ENCODE assay signal across 8 mouse cellular contexts in genomic region chr2:157279416-157279800, GRCm38 (mm10). TPM values are rescaled to one million over a fixed set of nuclear protein-coding genes. Genes with fewer than 3 reads are reported as not detected.
A peak's percentile ranks its signal among the peaks of the same experiment; 100 is the strongest.
DNase-seq lines count a peak whose midpoint lies in the region; ATAC-seq lines count a peak whose summit lies in the region.

Gene Mroh8 (minus strand): TSS chr2:157279549.

- intact Hi-C loops in left cerebral cortex, postnatal 14 days (cut with DNase I) = loop anchor here (2.0 kb wide), 1 partner anchor 75 kb away; the partner anchor contains the start of gene Rbl1

- H3K36me3 ChIP-seq in heart, embryonic 12.5 days = peaks cover 24% of the 10 kb centered on the region
- peaks cover 22% of the 10 kb centered on the region for H3K36me3 ChIP-seq in forebrain, embryonic 13.5 days (ENCODE audit: poor library complexity, severe bottlenecking)
- H3K36me3 ChIP-seq in neural tube, embryonic 14.5 days (ENCODE audit: control insufficient read depth, insufficient read depth, low read length) = peaks cover 5% of the 10 kb centered on the region; the same call in 1 of the 2 replicates

- H3K9me3 ChIP-seq in heart, embryonic 12.5 days (replicated peaks) = no peaks in the 10 kb centered on the region
- H3K9me3 ChIP-seq in forebrain, embryonic 13.5 days (replicated peaks) = no peaks in the 10 kb centered on the region
- H3K9me3 ChIP-seq in neural tube, embryonic 14.5 days (ENCODE audit: control insufficient read depth, low read length) = no peaks in the 10 kb centered on the region

- peak within 1 kb of the TSS; percentile 96 for H3K9ac ChIP-seq in heart, embryonic 12.5 days
- peak within 1 kb of the TSS; percentile 89 for H3K9ac ChIP-seq in forebrain, embryonic 13.5 days
- H3K9ac ChIP-seq in neural tube, embryonic 14.5 days (replicated peaks; ENCODE audit: low read depth, low read length) = peak within 1 kb of the TSS; percentile 90

- ATAC-seq in heart, embryonic 12.5 days (ENCODE audit: insufficient number of reproducible peaks, low FRiP score) = peak; percentile 73
- ATAC-seq in forebrain, embryonic 13.5 days = peak; percentile 77
- ATAC-seq in neural tube, embryonic 14.5 days (ENCODE audit: low read depth) = peak; percentile 72

- no peak for DNase-seq in heart, adult 18-20 months
- peak; percentile 42 for DNase-seq in urinary bladder, postnatal 14 days (ENCODE audit: low spot score)
- DNase-seq in urinary bladder, postnatal 36 days (ENCODE audit: low spot score in 2 of 2) = no peak
- DNase-seq in left cerebral cortex, postnatal 14 days (ENCODE audit: low spot score in 2 of 2) = peak; percentile 43 to 66
- no peak for DNase-seq in urinary bladder, postnatal 10 days (ENCODE audit: low spot score)

- WGBS in heart, embryonic 12.5 days = 0% methylated on average over 32 of the region's 32 CpGs
- WGBS in forebrain, embryonic 13.5 days = under 1% methylated on average over 32 of the region's 32 CpGs
- under 1% methylated on average over 31 of the region's 32 CpGs for WGBS in neural tube, embryonic 14.5 days

- H3K27ac ChIP-seq in heart, embryonic 12.5 days (ENCODE audit: poor library complexity, severe bottlenecking) = peak within 1 kb of the TSS; percentile 93
- H3K27ac ChIP-seq in forebrain, embryonic 13.5 days = peak within 1 kb of the TSS; percentile 92
- H3K27ac ChIP-seq in neural tube, embryonic 14.5 days (ENCODE audit: low read depth, low read length) = peak within 1 kb of the TSS; percentile 92

- peaks cover 23% of the 10 kb centered on the region for H3K4me1 ChIP-seq in heart, embryonic 12.5 days (replicated peaks)
- H3K4me1 ChIP-seq in forebrain, embryonic 13.5 days = peaks cover 22% of the 10 kb centered on the region
- peaks cover 12% of the 10 kb centered on the region for H3K4me1 ChIP-seq in neural tube, embryonic 14.5 days (ENCODE audit: control insufficient read depth, insufficient read depth, low read length)

- no peaks in the 10 kb centered on the region for H3K27me3 ChIP-seq in heart, embryonic 12.5 days (replicated peaks)
- no peaks in the 10 kb centered on the region for H3K27me3 ChIP-seq in forebrain, embryonic 13.5 days
- H3K27me3 ChIP-seq in neural tube, embryonic 14.5 days (ENCODE audit: control insufficient read depth, insufficient read depth, low read length) = no peaks in the 10 kb centered on the region

- peak within 1 kb of the TSS; percentile 98 for H3K4me3 ChIP-seq in heart, embryonic 12.5 days
- H3K4me3 ChIP-seq in forebrain, embryonic 13.5 days = peak within 1 kb of the TSS; percentile 94
- H3K4me3 ChIP-seq in neural tube, embryonic 14.5 days (ENCODE audit: low read depth, low read length) = peak within 1 kb of the TSS; percentile 99

- H3K4me2 ChIP-seq in heart, embryonic 12.5 days = peak within 1 kb of the TSS; percentile 89
- peak within 1 kb of the TSS; percentile 70 for H3K4me2 ChIP-seq in forebrain, embryonic 13.5 days
- H3K4me2 ChIP-seq in neural tube, embryonic 14.5 days (ENCODE audit: low read depth, low read length) = peak within 1 kb of the TSS; percentile 85

RNA-seq across cellular contexts. Expression of gene Mroh8, which starts in this region (rescaled TPM):
- polyA plus RNA-seq in heart, embryonic 12.5 days (2016; fragmentation: Nextera tagmentation; extraction: Ambion mirVana) = 0.22 and 0.46 TPM in 2 replicates
- total RNA-seq in heart, adult 18-20 months (2021) = under 1 TPM in 1 of 2 experiments, not detected in 1; 0.10 TPM
- polyA plus RNA-seq in forebrain, embryonic 13.5 days (2015; fragmentation: Nextera tagmentation; extraction: Ambion mirVana) = 0.64 and 0.72 TPM in 2 replicates
- 1 to 10 TPM in 1 of 2 experiments, under 1 TPM in 1; 0.85 to 1.3 TPM for total RNA-seq in left cerebral cortex, postnatal 14 days (2021)
- 0.20 and 0.67 TPM in 2 replicates for polyA plus RNA-seq in neural tube, embryonic 14.5 days (2014; fragmentation: Nextera tagmentation; extraction: Ambion mirVana)

Comparison
In these comparisons a context has a peak if more than half of its experiments do, and no peak if none do; other contexts are left out.
1. DNase-seq: peak in urinary bladder, postnatal 14 days (single experiment) and left cerebral cortex, postnatal 14 days (2 of 2); none in heart, adult 18-20 months (0 of 2), urinary bladder, postnatal 36 days (0 of 2) and urinary bladder, postnatal 10 days (single experiment).
2. Peak in ATAC-seq, H3K4me3 ChIP-seq, H3K27ac ChIP-seq, H3K9ac ChIP-seq and H3K4me2 ChIP-seq in heart, embryonic 12.5 days; RNA of the gene not detected or under 1 TPM.
3. Peak in ATAC-seq, H3K4me3 ChIP-seq, H3K27ac ChIP-seq, H3K9ac ChIP-seq and H3K4me2 ChIP-seq in forebrain, embryonic 13.5 days; RNA of the gene not detected or under 1 TPM.
4. Peak in ATAC-seq, H3K4me3 ChIP-seq, H3K27ac ChIP-seq, H3K9ac ChIP-seq and H3K4me2 ChIP-seq in neural tube, embryonic 14.5 days; RNA of the gene not detected or under 1 TPM.
5. Peak in every context shown above with its lines, with median percentiles within 50 percentile points of each other: ATAC-seq, H3K27ac ChIP-seq, H3K4me2 ChIP-seq, H3K4me3 ChIP-seq and H3K9ac ChIP-seq.